Mouse (Mus musculus) c-Kit-positive CD71-positive TER-119-negative erythroid progenitor cells, embryonic 14.5 days (primary cell): ENCODE results near the gene Kazn.

Experiments used
- DNase-seq: peaks from one replicate; pipeline ENCODE4 v3.0.0-alpha.2; 2013; ENCODE audit warnings: low read depth

The Kazn gene

DNA sequence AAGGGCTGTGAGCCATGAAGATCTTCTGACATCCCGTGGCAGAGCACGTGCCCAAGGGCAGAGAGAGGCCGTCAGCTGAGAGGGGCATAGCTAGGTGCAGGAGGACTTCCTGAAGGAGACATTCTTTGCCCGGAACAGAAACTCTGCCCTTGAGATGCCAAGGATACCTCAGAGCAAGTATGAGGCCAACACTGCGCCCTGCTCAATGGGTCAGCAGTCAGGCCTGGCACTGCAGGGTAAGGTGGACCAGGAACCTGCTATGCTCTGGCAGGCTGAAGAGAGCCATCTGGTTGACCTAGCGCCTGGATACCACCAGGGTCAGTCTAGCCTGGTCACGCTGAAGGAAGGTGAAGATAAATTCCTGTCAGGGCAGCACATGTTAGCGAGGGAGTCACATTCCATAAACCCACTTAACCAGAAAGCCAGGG, 46.0 kb downstream of the Kazn start:
- no peak for DNase-seq

DNA sequence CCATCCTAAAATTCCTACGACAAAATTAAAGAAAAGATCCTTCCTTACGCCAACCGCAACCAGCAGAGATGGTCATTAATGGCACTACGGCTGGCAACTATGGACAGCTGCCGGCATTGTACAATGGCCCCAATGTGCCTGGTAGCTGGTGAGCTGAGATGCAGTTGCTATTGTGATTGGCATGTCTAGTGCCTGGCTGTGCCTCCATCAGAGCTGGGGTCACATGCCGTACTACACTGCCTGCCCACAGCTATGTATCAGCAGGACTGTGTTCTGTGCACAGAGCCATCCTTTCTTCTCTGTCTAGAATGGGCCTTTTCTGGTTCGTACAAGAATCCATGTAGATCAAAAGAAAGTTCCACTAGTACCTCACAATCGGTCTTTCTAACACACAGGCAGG, 49.2 kb downstream of the Kazn start:
- DNase-seq, result no peak

DNA sequence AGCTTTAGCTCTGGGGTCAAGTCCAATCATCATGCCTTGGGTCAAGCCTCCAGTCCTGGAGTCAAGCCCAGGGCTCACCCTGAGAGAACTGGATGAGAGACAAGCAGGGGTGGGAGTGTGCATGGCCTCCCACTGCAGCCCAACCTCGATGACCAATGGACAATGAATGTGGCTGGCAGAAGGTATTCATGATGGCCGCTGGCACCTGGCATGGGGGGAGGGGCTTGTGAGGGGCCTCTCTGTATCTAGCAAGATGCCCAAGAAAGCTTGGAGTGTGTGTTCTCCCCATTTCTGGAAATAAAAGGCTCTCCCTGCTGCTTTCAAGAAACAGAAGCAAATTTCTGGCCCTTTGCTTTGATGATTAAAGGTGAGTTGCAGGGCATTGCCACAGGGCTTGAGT, 50.7 kb downstream of the Kazn start:
- no peak for DNase-seq

- DNase-seq, result no peak
Observed at GRCm38 (mm10) chr4:142186155-142186554, 53.0 kb downstream of the Kazn start.

DNA sequence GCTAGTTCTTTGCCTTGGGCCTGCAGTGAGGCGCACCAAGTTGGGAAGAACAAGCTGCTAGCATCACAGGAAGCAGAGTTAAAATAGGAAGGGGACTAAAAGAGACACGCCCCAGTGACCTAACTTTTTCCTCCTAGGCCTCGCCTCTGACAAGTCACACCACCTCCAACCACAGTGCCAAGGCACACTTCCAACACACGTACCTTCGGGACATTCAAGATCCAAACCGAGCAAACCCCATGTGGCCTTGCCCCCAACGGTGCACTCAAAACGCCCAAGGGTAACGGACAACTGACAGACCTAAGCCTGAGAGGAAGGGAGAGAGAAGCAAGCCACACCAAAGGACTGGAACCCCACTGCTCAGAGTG, 53.7 kb downstream of the Kazn start:
- no peak for DNase-seq

DNA sequence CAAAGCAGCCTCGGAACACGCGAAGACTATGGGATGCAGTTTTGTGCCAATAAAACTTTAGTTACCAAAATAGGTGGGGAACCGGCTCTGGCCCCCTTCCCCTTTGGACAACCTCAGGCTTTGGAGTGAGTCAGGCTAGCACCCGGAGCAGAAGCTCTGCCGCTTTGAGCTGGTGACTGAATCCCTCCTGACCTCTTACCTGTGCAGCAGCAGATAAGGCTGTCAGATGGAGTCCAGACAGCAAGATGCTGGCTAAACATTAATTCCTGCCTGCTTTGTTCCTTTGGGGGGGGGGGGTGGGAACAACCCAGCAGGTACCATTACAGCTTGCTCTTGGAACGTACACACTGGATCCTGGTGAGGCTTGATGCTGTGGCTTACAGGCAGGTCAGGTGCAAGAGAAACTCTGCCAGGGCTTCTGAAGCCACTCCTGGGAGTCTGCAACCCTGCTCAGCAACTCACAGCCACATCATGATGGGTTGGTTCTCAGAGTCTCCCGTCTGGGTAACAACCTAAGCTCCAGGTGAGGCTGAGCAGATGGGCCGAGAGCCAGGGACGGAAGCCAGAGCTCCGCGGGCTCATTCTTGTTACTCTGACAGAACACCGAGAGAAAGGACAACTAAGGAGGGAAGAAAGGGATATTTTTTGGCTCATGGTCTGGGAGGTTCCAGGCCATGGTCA, 54.2 kb downstream of the Kazn start:
- DNase-seq, result no peak

DNA sequence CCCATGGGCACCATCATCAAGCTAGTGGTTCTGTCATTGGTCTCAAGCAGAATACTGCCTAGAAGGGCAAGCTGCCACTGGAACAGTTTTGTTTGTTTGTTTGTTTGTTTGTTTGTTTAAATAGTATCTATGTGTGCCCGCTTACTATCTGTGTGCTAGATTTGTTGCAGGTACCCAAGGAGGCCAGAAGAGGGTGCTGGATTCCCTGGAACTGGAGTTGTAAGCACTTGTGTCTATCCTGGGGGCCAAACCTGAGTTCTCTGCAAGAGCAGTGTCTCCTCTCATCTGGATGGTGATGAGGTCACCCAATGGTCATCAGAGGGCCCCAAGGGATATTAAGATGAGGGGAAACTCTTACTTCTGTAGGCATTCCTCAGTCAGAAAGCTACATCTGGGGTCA, 55.6 kb downstream of the Kazn start:
- DNase-seq, result no peak

DNA sequence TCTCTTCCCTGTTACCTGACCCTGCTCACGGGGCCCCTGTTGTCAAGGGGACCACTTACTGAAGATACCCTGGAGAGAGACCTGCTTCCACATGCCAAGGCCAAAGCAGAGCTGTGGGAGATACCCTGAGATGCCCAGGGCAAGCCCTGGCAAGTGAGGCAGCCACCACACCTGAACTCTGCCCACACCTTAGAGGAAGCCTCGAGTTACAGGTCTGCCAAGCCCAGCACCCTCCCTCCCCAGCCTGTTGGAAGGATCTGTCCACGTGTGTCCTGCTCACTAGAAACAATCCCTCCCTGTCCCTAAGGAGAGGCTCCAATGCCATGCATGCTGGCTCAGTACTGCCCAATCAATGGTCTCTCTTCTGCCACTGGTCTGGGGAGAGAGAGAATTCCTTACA, 56.2 kb downstream of the Kazn start:
- DNase-seq, result no peak

DNA sequence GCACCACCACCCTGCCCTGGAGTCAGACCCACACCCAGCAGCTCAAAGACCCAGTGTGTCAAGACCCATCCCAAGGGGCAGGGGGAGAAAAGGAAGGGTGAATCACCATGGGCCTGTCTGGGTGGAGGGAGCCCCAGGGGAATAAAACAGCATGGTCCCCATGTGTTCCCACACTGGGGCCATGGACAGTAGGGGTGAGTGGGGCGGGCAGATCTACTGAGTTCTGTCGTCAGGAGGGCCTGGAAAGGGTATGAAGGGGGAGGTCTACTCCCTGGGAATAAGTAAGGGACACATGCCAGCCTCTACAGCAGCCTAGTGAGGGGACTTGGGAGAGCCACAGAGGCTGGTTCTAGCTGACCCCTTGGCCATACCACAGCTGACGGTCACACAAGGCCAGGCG, 57.6 kb downstream of the Kazn start:
- DNase-seq, result no peak

- DNase-seq, result no peak
Observed at GRCm38 (mm10) chr4:142180874-142181273, 58.3 kb downstream of the Kazn start.

- no peak for DNase-seq
Observed at GRCm38 (mm10) chr4:142180289-142180688, 58.9 kb downstream of the Kazn start.

DNA sequence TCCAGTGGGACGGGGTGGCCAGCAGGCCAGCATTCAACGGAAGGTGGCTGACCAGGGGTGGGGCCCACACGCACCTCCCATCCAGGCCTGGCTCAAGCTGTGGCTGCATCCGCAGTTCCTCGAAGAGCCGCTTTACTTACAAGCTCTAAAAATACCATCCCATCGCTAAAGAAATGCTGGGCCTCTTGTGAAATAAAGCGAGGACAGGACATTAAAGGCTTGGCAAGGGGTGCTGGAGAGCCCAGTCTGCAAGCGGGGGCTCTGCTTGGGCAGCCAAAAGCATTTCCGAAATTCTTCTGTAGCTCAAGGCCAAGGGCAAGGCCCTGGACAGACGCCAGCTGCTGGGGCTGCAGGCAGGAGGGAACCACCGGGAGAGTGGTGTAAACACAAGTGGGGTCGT, 59.7 kb downstream of the Kazn start:
- no peak for DNase-seq

GRCm38 (mm10) chr4:142176732-142177131, 62.5 kb downstream of the Kazn start:
- DNase-seq, result no peak

- no peak for DNase-seq
Observed at GRCm38 (mm10) chr4:142173981-142174485, 65.2 kb downstream of the Kazn start.

DNA sequence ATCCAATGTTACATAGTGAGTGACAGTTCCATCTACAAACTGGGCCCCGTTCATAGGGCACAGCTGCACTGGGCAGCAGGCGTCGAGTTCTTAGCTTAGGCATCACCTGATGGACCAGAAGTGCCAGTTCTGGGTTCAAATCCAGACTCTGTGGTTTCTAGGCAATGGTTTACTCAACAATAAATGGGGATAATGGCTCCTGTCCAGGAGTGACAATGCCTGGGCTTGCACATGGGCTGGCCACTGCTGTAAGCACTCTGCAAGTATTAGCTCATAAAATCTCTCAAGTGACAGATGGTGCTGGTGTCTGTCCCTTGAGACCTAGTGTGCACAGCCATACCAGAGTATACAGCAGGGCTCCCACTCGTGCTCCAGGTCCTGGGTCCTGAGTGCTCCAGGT, 66.3 kb downstream of the Kazn start:
- DNase-seq, result no peak

GRCm38 (mm10) chr4:142171788-142172497, 67.3 kb downstream of the Kazn start:
- no peak for DNase-seq

DNA sequence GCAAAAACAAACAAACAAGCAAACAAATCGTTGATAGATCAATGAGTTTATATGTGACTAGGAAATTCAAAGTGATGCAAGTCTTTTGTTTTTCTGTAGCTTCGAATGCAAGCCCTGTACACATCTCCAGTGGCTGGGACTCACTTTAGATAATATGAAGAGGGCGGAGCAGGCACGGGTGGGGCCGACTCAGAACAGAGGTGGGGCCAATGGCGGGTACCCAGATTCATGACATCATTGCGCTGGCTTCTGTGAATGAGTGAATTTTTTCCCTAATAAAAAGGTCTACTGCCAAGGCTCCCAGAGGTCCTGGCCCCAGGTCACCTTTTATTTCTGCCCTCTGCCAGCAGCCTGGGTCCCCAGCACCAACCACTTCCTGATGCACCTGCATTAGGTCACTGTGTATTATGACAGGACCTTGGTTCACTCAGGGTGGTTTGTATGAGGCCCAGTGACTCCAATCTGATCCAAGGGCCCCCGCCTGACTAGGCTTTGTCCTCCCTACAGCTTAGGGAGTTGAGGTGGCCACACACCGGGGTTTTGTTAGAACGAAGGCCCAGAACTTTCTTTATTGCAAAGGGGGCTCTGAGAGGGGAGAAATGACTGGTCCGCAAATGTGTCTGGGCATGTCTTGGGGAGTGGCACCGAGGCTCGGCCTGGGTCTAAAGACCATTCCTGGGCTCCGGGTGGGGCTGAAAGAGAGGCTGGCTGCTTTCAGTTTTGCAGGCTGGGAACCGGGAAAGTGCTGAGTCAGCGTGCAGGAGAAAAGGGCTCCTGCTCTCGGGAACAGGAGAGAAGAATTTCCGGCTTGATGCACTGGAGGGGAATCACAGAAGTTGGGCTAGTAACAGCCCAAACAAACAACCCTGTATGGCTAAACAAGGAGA, 68.1 kb downstream of the Kazn start:
- no peak for DNase-seq

GRCm38 (mm10) chr4:142169636-142170035, 69.6 kb downstream of the Kazn start:
- no peak for DNase-seq

DNA sequence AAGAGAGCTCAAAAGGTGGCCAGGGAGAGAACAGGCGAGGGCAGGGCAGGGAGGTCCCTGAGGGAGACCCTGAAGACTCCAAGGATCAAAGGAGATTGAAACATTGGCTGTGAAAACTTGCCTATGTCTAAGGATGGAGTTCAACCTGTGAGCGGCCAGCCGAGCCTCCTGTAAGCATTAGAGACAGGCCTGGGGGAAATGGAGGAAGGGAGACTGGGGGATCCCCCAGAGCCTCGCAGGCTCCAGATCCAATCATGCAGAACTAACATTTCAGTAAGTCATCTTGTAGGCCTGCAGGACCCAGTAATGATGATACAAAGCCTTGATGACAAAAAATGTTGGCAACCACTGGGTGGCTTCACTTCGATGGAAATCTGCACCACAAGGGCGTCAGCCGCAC, 70.8 kb downstream of the Kazn start:
- no peak for DNase-seq

DNA sequence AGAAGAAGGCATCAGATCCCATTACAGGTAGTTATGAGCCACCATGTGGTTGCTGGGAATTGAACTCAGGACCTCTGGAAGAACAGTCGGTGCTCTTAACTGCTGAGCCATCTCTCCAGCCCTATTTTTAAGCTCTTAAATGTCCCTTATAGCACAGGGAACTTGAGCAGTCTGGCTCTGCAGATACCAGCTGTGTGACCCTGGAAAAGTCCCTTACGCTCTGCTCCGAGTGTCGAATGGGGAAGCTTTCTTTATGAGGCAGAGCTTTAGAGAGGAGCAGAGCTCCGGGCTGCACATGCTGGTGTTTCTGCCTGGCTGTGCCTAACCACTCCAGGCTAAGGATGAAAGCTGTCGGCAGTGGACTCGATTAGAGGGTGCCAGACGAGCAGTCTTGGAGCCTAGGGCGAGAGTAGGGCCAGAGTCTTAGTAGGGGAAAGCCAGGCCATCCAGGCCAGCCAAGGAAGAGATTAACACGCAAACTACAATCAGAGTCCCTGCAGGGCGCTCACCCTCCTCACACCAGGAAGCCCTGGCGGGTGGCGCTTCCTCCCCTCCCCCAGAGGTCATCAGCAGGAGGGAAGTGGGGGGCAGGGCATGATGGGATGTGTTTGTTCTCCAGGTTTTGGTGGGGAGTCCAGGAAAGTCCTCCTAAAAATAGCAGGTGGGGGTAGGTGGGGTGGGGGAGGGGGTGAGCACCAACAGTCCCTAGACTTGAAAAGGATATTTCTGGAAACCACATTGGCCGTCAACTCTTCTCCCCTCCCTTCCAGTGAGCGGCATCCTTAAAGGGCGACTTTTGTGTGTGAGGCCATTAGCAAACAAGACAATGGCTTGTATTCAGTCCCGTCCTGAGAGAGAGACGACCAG, 73.1 kb downstream of the Kazn start:
- no peak for DNase-seq

- no peak for DNase-seq
Observed at GRCm38 (mm10) chr4:142165363-142165762, 73.8 kb downstream of the Kazn start.

GRCm38 (mm10) chr4:142164386-142164785, 74.8 kb downstream of the Kazn start:
- no peak for DNase-seq
